Mouse (Mus musculus): ENCODE results near the gene Mynn.
"Not testable (repeated sequence)": the region's sequence is repeated elsewhere in the genome, so short reads cannot be mapped to it uniquely, and the experiment has no call there.

Gene Mynn

DNA sequence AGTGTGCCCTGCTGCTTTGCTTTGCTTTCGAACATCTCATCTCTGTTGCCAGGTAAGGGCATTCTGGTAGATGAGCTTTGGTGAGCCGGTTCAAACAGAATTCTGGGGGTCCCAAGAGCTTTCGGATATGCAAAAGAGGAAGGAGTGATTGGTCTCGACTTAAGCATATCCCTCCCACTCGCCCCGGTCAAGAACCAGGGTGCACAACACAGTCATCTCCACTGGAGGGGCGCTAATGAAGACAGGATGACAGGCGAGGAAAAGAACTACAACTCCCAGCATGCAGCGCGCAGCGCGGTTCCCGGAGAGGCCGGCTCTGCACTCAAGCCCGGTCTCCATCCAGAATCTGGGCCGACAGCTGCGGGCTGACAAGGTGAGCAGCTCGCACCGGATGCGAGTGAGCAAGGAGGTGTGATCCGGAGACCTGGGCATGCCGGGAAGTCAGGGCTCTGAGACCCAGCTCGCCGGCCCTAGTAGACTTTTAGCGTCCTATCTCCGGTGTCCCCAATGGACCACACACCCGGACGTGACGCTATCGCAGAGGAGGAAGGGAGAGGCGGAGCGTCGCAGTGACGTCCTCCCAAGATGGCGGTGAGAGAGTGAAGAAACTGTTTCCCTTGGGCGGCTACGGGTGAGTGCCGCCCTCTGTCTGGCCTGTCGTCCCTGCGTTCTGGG lies at the start of gene Mynn:
Gene Mynn, plus strand, starts transcription at position 1 of the 675 bp plus-strand sequence.
- DNase-seq (ENCODE audit: extremely low spot score), result peak; percentile 98

DNA sequence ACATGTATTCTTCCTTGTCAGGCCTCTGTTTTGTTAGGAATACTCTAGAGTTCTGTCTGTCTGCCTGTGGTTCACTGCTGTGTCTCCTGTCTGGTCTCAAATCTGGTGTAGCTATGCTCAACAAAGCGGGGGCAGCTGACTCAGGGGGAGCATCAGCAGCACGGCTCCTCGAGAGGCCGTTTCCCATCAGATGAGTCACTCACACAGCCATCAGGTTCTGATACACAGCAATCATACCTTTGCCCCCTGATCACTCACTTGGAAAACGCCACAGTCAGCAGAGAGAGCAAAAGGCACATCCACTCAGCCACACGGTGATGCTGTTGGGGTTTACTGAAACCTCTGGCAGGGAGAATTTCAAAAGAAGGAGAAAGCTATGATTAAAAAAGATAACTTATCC lies 48.1 kb upstream of the Mynn start:
- DNase-seq (ENCODE audit: extremely low spot score), result no peak

DNA sequence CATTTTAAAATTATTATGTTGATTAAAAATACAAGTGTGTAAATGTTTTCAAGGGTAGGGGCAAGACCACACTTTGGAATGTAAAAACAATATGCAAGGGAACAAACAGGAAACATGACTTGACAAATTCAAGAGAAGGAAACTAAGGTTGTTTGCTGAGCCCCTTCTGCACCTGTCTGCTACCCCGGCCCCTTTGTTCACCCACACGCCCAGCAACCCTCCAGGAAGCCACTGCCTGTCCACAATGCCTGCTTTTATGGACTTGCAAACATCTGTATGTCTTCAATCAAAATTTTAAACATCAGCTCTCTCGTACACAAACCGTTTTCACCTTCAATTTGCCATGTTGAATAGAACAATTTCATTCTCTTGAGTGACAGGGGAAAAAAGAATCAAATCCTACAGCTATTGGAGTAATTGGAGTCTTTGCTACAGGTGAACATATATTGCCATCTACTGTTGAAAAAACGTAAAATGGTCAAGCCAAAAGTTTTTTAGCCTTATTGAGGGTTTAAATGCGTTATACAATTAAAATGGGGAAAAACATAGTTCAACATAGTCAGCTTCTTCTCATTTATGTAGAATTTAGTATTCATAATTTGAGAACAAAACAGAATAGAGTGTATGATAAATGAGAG lies 41.1 kb upstream of the Mynn start:
- no peak for DNase-seq (ENCODE audit: extremely low spot score)

DNA sequence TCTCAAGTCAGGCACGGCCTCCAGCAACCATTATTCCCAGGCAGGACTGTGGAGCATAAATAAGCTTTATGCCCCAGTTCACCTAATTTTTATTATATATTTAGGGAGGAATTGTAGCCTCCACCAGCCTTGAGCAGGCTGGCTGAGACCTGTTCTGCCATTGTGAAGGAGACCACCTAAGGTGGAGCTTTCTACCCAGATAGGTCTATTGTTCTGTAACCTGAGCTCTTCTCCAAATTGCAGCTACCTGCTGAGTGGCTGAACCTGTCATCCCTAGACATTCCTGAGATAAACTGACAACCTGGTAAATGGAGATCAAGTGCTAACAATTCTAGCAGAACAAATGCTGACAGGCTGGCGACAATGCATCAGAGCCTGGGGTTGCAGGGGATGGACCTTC lies 35.5 kb upstream of the Mynn start:
- not testable (repeated sequence) for DNase-seq (ENCODE audit: extremely low spot score)

DNA sequence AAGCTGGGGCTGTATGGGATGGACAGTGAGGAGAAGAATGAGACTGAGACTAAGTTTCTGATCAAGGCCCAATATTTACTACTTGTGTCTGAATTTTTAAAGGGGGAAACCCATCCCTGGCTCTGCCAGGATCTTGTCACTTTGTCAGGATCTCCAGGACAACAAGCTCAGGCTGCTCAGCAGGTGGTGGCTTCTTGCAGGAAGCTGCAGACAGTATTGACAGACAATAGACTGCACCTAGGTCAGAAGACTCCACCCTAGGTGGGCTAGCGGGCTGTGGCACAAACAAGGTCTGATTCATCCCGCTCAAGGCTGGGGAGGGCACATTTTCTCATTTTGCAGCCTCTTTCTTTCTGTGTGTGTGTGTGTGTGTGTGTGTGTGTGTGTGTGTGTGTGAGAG lies 28.3 kb upstream of the Mynn start:
- no peak for DNase-seq (ENCODE audit: extremely low spot score)

DNA sequence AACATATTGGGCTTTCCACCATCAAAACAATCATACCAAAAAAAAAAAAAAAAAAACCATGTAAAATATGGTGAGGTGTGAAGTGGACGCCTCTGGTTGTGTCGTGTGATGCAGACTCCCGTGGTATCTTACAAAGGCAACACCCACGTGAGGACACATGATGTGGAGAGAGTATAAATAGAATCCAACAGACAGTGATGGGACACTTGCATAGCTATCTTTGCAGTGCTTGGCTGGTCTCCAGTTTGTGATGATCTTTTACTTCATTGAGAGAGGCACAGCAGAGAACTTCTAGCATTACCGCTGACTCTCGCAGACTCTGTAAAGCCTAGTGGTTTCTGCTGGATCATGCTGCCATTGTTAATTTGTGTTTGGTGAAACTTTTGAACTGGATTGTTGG lies 13.0 kb upstream of the Mynn start:
- DNase-seq (ENCODE audit: extremely low spot score), result no peak

DNA sequence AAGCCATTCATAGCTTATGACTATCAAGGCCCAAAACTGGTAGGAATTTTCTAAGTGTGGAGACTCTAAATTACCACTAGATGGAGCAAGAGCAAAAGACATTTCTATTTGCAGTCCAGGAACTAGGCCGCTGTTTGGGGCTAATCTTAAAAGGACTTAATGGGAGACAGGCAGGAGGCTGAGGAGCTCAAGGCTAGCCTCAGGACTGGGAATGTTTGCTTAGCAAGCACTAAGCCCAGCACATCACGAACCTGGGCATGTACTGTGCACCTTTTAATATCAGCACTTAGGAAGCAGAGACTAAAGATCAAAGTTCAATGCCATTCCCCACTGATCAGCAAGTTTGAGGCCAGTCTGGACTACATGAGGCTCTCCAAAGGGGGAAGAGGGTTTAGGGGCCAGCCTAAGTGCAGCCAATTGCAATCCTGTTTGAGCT lies 9.4 kb upstream of the Mynn start:
- DNase-seq (ENCODE audit: extremely low spot score), result peak; percentile 54

DNA sequence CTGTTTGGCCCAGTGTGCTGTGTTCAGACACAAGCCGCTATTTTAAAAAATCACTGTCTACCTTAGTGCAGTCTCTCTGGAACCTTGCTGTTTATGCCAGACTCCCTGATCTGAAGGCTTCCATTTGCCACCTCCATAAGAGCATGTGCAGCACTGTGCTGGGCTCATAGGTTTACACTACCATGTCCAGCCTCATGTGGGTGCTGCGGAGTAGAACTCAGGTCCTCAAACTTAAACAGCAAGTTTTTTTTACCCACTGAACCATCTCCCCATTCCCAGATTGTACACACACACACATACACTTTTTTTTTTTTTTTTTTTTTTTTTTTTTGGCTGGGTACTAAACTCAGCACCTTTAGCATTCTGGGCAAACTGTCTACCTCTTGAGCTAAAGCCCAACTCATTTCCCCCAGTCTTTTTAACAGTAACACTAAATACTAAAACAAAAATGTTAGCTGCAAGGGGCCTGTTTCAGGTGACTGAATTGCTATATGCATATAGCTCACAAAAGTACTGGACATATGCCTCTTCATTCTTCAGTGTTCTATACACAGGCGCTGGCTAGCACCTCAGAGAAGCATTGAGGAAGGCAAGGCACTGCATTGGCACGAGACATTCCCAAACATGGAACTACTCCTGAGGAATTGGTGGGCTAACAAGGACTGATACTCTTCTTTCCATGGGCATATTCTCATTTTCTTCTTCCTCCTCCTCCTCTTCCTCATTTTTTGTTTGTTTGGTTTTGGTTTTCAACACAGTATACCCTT lies 8.0 kb upstream of the Mynn start:
- no peak for DNase-seq (ENCODE audit: extremely low spot score)

DNA sequence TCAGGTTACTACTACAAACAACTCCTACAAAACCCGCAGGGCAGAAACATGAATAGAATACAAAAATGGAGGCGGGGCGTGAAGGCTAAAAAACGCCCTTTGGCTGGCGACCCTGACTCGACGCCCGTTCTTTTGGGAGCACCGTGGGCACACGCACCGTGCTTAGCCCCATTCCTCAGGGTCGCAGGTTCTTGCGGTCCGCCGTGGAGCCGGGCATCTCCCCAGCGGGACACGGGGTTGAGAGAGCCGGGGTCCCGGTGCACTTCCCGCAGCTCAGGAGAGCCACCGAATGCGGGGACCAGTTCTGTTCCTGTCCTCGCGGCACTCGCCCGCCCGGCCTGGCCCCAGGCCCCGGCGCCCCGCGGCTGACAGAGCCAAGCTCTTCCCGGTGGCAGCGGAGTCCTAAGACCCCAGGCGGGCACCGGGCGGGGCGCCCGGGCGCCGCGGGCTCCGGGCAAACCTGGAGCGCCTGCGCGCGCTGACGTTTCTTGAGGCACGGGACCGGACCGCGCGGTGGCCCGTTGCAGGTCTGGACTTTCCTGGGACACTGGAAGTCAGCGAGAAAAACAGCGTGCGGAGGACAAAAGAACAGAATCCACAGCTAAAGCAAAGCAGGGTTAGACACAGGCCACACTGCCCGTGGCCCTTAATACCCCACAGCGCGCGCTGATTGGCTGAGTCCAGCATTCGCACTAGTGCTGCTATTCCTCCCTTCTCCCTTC lies 6.6 kb upstream of the Mynn start:
- peak; percentile 65 for DNase-seq (ENCODE audit: extremely low spot score)

DNA sequence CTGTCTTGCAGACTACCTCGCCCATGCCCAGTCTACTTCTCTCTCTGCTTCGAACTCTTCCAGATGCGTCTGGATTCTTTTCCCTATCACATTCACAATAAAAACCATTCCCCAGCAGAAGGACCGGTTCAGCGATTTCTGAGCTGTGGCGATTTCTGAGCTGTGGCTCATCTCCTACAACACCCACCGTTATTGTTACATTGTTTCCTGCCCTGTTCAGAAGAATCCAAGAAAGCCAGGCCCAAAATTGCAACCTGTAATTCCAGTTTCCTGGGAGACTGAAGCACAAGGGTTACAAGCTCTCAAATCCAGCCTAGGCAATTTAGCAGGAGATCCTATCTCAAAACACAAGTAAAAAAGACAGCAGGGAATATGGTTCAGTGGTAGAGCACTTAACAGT lies 4.6 kb upstream of the Mynn start:
- no peak for DNase-seq (ENCODE audit: extremely low spot score)

DNA sequence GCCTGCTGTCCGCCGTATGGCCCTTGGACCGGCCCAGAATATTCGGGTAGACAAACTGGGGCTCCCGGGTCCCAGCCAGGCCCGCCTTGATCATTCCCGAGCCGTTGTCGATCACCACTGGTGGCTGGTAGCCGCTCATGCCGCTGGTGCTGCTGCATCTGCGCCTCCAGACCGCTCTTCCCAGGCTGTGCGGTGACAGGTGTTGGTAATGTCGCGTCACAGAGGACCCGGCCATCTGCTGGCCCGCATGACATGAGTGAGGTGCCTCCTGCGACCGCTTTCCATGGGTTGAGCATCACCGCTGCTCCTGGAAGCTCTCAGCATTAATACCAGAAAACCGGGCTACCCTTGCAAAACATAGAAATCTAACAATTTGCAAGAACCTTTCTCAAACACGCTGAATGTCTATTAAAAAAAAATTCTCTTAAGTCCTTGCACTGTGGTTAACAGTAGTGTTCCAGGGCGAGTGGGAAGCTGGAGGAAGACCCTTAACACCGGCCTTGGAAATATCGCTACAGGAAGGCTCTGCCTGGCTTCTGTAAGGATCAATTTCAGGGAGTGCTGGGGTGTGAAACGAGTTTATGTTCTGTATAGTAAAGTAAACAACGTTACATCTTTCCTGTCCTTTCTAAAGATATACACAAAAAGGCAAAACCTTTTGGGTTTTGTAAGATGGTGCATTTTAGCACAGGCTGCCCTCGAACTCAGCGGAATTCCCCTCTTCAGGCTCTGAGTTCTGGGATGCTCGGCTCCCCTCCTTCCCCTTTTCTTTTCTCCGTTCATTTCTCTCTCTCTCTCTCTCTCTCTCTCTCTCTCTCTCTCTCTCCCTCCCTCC lies 1.9 kb upstream of the Mynn start, which contains the start of gene Actrt3:
Gene Actrt3, minus strand, starts transcription at position 229 of the 835 bp plus-strand sequence.
- DNase-seq (ENCODE audit: extremely low spot score), result peak; percentile 54

DNA sequence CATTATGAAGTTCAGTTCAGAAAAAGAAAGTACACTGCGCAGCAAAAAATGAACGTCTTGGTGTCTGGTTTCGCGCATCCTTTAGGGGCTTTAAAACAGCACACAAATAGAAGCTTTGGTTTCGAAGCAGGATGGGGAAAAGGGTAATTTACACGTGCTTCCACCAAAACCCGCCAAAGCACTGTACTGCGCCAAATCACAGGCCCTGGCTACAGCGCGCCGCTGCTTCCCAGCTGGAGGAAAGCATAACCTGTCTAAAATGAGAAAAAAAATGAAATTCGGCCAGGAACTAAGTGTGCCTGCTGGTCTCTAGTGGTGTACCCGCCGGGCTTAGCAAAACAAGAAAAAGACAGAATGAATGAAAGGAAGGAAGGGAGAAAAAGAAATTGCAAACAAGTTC lies 1.1 kb upstream of the Mynn start:
- peak; percentile 72 for DNase-seq (ENCODE audit: extremely low spot score)

DNA sequence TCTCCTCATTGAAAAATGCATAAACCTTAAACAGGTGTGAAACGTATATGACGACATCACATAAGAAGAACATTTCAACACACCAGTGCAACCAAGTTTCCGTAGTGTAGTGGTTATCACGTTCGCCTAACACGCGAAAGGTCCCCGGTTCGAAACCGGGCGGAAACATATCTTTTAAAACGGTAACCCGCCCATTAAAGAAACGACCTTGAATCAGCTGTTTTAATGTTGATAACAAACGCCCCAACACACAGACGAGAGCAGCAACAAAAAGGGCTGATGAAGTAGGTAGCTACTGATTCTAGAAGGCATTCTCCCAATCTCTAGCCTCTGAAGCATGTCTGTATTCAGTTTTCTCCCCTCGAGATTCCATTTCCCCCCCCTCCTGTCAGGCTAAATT lies 690 bp upstream of the Mynn start:
- DNase-seq (ENCODE audit: extremely low spot score), result peak; percentile 88

DNA sequence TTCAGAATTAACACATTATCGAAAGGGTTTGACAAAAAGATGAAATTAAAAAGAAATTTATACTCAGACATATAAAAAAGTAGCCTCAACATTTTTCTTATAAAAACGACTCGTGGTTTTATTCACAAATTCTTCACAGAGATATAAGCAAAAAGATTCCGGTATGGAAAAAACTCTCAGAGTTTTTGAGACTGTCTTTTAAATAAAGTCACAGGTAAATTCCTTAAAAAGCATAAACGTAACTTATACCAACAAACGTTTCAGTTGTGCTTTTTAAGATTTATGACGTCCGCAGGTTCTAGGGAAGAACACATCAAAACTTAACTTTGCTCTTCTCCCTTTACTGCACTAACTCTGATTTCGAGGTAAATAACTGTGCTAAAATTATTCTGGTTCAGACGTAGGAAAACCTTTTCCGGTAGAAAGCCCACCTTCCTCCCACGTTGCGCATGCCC lies 228 bp upstream of the Mynn start:
- no peak for DNase-seq (ENCODE audit: extremely low spot score)

DNA sequence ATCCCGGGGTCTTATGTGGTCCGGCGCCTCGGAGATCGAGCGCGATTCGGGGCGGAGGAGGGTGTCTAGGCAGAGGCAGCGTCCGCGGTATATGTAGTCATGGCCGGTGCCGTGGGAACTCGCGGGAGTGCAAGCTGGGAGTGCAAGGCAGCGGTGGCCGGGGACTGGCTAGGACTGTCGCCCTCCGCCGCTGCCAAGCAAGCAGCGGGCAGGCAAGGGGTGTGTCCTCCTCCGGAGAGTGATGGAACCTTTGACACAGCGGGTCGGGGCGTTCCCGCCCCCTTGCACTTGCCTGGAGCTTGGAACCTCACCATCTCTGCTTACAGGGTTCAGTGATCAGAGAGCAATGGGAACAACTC lies 854 bp downstream of the Mynn start:
- DNase-seq (ENCODE audit: extremely low spot score), result no peak

DNA sequence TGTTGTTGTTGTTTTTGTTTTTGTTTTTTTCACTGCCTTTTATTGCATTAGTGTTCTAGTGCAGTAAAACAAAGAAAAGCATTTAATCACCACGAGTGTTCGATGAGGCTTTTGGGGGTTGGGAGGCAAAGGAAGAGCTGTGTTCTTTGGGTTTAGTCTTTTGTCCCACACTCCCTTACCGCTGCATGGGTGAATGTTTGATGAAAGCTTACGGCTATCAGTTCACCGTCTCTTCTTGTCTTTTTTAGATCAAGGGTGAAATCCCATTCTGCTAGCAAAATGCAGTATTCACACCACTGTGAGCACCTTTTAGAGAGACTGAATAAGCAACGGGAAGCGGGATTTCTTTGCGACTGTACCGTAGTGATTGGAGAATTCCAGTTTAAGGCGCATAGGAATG lies 1.4 kb downstream of the Mynn start:
- DNase-seq (ENCODE audit: extremely low spot score), result no peak

DNA sequence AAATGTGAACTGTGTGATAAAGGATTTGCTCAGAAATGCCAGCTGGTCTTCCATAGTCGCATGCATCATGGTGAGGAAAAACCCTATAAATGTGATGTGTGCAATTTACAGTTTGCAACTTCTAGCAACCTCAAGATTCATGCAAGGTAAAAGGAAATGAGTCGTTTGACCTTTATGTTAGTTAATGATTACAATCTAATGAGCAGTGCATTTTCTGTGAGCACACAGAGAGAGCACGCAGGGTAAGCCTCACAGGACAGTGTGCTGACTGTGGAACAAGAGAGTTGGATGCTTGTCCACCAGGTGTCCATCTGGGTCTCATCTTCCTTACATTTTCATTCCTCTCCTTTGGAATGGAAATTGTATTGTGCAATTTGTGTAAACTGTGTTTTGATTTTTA lies 7.1 kb downstream of the Mynn start:
- DNase-seq (ENCODE audit: extremely low spot score), result no peak

DNA sequence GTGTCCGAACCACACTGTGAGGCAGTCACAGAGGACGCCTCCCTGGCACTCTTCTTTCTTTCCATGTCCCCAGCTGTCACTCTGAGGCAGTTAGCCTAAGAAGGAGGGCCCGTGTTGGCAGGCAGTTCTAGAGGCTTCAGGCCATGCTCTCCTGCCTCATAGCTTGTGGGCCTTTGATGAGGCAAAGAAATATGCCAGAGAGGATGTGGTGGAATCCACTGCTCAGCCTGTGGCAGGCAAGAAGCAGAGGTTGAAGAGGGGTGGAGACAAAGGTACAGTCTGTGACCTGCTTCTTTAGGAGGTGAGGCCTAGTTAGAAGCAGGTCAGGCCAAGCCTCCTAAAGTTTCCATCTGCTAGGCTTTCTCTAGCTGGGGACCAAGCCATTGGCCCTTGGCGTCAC lies 9.1 kb downstream of the Mynn start:
- DNase-seq (ENCODE audit: extremely low spot score), result no peak

DNA sequence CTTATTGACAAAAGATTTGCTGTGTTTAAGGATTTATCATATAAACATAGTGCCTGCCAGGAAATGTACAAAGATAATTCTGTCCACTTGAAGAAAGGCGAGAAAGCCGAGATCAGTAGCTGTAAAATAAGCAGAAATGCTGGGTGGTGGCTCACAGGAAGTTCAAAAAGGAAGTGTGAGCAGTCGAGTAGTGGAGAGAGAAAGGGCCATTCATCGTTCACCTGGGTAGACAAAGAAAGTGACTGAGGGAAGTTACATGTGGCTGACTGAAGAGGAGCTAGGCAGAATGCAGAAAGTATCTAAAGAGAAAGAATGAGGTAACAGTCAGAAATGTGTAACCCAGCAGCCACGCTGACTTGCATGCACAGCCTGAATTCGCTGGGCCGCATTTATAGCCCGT lies 18.3 kb downstream of the Mynn start:
- no peak for DNase-seq (ENCODE audit: extremely low spot score)

DNA sequence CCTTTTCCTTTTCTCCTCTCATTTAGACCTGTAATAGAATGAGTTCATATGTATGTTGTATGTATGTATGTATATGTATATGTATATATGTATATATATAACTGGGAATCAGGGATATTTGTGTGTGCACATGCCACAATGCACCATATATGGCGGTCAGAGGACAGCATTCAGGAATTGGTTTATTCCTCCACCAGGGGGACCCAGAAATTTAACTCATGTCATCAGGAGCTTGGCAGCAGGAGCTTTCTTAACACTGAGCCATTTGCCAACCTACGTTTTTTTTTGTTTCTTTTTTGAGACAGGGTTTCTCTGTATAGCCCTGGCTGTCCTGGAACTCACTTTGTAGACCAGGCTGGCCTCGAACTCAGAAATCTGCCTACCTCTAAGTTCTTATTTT lies 31.8 kb downstream of the Mynn start:
- no peak for DNase-seq (ENCODE audit: extremely low spot score)

DNA sequence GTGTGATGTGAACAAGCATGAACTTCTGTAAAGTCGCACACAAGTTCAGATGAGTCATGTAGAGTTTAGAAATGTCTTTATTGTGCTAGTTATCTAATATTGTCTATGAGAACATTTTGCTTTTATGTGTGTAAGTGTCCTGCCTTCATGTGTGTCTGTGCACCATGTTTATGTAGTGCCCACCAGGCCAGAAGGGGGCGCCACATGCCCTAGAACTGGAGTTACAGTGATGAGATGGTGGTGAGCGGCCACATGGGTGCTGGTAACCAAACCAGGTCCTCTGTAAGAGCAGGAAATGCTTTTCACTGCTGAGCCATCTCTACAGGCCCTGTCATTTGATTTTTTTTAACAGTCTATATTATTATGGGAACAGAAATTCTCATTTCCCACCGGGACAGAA lies 33.8 kb downstream of the Mynn start:
- no peak for DNase-seq (ENCODE audit: extremely low spot score)

All from embryo, embryonic 9.5 days (tissue).